Mouse (Mus musculus) embryonic facial prominence, embryonic 15.5 days (tissue): ENCODE results near the gene Tppp3. TPM values are rescaled to one million over a fixed set of nuclear protein-coding genes. Genes with fewer than 3 reads are reported as not detected.

ENCODE experiments used
- ATAC-seq: fragments of 200-750 bp; cut with Nextera tagmentation; 2 replicates; pipeline ENCODE4 v1.8.0; 2017; ENCODE audit warnings: low read depth, moderate TSS enrichment; ENCODE audit not compliant: insufficient number of reproducible peaks, low FRiP score, low TSS enrichment
- H3K27ac ChIP-seq: fragments of 300-500 bp; sonication (generic); replicated peaks from 2 replicates; pipeline ENCODE4 v1.5.1; 2015; ENCODE audit warnings: mild to moderate bottlenecking, inconsistent platforms
- H3K27me3 ChIP-seq: fragments of 300-500 bp; sonication (generic); 2 replicates; pipeline ENCODE4 v1.6.1; 2015; ENCODE audit warnings: inconsistent platforms
- H3K36me3 ChIP-seq: fragments of 300-500 bp; sonication (generic); 2 replicates; pipeline ENCODE4 v1.6.1; 2015; ENCODE audit warnings: mild to moderate bottlenecking, inconsistent platforms
- H3K4me1 ChIP-seq: fragments of 300-500 bp; sonication (generic); 2 replicates; pipeline ENCODE4 v1.6.1; 2015; ENCODE audit warnings: inconsistent platforms
- H3K4me2 ChIP-seq: fragments of 300-500 bp; sonication (generic); replicated peaks from 2 replicates; pipeline ENCODE4 v1.6.1; 2015; ENCODE audit warnings: mild to moderate bottlenecking, inconsistent platforms
- H3K4me3 ChIP-seq: fragments of 300-500 bp; sonication (generic); replicated peaks from 2 replicates; pipeline ENCODE4 v1.5.1; 2015; ENCODE audit warnings: mild to moderate bottlenecking, inconsistent platforms
- H3K9ac ChIP-seq: fragments of 300-500 bp; sonication (generic); 2 replicates; pipeline ENCODE4 v1.6.1; 2015; ENCODE audit warnings: inconsistent platforms
- H3K9me3 ChIP-seq: fragments of 300-500 bp; sonication (generic); replicated peaks from 2 replicates; pipeline ENCODE4 v1.6.1; 2016; ENCODE audit warnings: inconsistent platforms
- WGBS: fragments of 180-500 bp; shearing (Covaris S2); methylation state at CpG from one replicate; pipeline ENCODE4 v1.1.7; 2015; 5-methylcytosine and 5-hydroxymethylcytosine counted together
- polyA plus RNA-seq: library from polyadenylated mRNA; unstranded; fragments of >200 nt; fragmentation: Nextera tagmentation; extraction: Ambion mirVana; gene quantifications from 2 replicates; pipeline ENCODE4 v1.2.1, GENCODE M21; 2015

The Tppp3 gene
- polyA plus RNA-seq, 1 experiment from 2014 or later: 180 TPM

GRCm38 (mm10) chr8:105466246-105466645, 5.1 kb downstream of the Tppp3 start:
- WGBS: 77% methylated on average over 6 of the region's 6 CpGs
- Histone ChIP-seq H3K27me3 (no peaks in the 10 kb centered on the region), H3K4me1 (peaks cover 31% of the 10 kb centered on the region), H3K4me3 (no peak overlapping the region), H3K27ac (0 out of 2 replicates have a peak overlapping the region, but pooled peaks have one; percentile 17), H3K9me3 (no peaks in the 10 kb centered on the region), H3K36me3 (peaks cover 6% of the 10 kb centered on the region), H3K4me2 (no peak overlapping the region), H3K9ac (no peak overlapping the region)
- ATAC-seq: no peak

DNA sequence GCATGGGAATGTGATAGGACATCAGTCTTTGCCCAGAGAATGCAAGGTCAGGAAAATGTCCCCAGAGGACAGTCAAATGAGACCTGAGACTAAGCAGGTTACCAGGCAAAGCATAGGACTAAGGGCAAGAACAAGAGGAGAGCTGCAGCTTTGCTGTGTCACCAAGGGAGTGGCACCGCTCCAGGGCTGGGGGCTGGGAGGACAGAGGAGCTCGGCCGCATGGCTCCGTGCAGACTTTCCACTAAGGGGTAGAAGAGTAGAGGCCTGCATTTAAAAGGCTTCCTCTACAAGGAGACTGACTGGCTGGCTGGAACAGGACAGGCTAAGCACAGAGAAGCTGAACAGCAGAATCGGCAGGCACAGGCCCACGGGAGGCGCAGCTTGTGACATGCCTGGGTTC, 6.7 kb downstream of the Tppp3 start:
- WGBS: 62% methylated on average over 7 of the region's 7 CpGs
- H3K36me3 ChIP-seq: peaks cover 6% of the 10 kb centered on the region
- no peak overlapping the region for H3K9ac ChIP-seq
- no peak overlapping the region for H3K4me3 ChIP-seq
- no peaks in the 10 kb centered on the region for H3K9me3 ChIP-seq
- H3K4me2 ChIP-seq: no peak overlapping the region
- no peaks in the 10 kb centered on the region for H3K27me3 ChIP-seq
- ATAC-seq: no peak
- H3K27ac ChIP-seq: no peak overlapping the region
- peaks cover 15% of the 10 kb centered on the region for H3K4me1 ChIP-seq

- WGBS: 57% methylated on average over 13 of the region's 13 CpGs
- no peak overlapping the region for H3K9ac ChIP-seq
- H3K36me3 ChIP-seq: no peaks in the 10 kb centered on the region
- H3K9me3 ChIP-seq: no peaks in the 10 kb centered on the region
- H3K4me1 ChIP-seq: no peaks in the 10 kb centered on the region
- no peak overlapping the region for H3K4me2 ChIP-seq
- H3K27ac ChIP-seq: no peak overlapping the region
- no peak for ATAC-seq
- no peaks in the 10 kb centered on the region for H3K27me3 ChIP-seq
- no peak overlapping the region for H3K4me3 ChIP-seq
Measured at GRCm38 (mm10) chr8:105461085-105461803, 10.1 kb downstream of the Tppp3 start.

- 60% methylated on average over 10 of the region's 10 CpGs for WGBS
- H3K4me2 ChIP-seq: no peak overlapping the region
- H3K27ac ChIP-seq: no peak overlapping the region
- H3K4me3 ChIP-seq: no peak overlapping the region
- no peak for ATAC-seq
- H3K4me1 ChIP-seq: no peaks in the 10 kb centered on the region
- no peaks in the 10 kb centered on the region for H3K27me3 ChIP-seq
- no peak overlapping the region for H3K9ac ChIP-seq
- H3K9me3 ChIP-seq: no peaks in the 10 kb centered on the region
- H3K36me3 ChIP-seq: no peaks in the 10 kb centered on the region
Measured at GRCm38 (mm10) chr8:105455218-105455617, 16.1 kb downstream of the Tppp3 start.

DNA sequence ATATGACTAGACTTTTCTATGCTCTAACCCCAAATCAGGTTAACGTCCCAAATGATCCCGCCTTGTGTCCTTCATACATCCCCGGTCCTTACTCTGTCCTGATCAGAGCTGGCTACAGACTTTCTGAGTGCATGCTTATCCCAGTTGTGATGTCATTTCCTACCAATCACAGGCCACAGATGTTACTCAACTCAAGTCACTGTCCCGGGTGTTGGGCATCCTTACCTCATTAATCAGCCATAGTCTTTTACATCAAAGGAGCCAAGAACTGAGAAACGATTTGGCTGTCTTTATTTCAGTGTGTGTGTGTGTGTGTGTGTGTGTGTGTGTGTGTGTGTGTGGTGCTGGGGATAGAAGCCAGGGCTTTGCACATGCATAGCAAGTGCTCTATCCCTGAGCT, 17.2 kb downstream of the Tppp3 start:
- Histone ChIP-seq H3K9me3 (no peaks in the 10 kb centered on the region), H3K9ac (no peak overlapping the region), H3K36me3 (no peaks in the 10 kb centered on the region), H3K4me2 (no peak overlapping the region), H3K4me1 (no peaks in the 10 kb centered on the region), H3K4me3 (no peak overlapping the region), H3K27ac (no peak overlapping the region), H3K27me3 (no peaks in the 10 kb centered on the region)
- ATAC-seq: no peak
- 66% methylated on average over 5 of the region's 5 CpGs for WGBS

DNA sequence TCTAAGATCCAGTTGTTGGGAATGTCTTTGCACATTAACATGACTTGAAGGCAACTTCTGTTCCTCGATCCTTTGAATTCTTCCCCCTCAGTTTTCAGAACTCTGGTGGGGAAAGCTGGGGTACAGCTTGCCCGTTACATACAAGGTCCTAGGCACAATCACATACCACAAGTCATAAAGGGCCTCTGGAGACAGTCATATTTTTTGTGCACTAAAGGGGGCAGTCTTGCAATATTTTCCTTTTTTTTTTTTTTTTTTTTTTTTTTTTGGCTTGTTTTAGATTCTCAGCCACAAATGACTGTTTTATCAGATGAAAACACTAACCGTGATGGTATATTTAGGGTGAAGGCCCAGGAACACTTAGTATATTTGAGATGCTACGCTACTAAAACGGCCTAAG, 18.0 kb downstream of the Tppp3 start:
- WGBS: 60% methylated on average over 5 of the region's 5 CpGs
- H3K4me3 ChIP-seq: no peak overlapping the region
- H3K9me3 ChIP-seq: no peaks in the 10 kb centered on the region
- H3K4me1 ChIP-seq: no peaks in the 10 kb centered on the region
- no peaks in the 10 kb centered on the region for H3K27me3 ChIP-seq
- H3K27ac ChIP-seq: no peak overlapping the region
- H3K36me3 ChIP-seq: no peaks in the 10 kb centered on the region
- no peak overlapping the region for H3K4me2 ChIP-seq
- no peak overlapping the region for H3K9ac ChIP-seq
- no peak for ATAC-seq

DNA sequence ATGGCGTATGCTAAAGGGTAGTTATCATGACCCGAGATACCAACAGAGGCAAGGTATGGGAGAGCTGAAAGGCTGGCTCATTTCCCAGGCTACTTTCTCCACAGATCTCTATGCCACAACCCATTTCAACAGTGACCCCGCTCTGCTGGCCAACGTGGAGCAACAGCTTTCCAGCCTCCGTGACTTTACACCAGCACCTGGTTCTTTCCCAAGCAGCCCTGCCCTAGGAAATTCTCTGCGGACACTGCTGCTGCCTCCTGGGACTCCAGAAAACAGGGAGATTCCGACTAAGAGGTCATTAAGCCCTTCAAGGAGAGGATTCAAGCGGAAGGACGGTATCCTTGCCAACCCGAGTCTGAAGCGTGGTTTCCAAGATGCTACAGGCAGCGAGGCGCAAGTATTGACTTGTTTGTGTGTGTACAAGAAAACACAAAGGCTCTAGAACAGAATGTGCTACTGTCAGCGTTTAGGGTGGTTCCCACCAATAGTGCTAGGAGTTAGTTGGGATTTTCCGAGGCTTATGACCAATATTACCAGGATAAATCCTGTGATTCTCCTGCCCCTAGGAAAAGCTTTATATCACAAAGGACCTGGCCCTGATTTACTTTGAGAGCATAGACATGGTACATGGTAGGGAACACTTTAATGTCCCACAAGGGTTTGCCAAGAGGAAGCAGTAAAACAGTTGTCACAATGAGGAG, 19.3 kb downstream of the Tppp3 start:
- no peaks in the 10 kb centered on the region for H3K27me3 ChIP-seq
- H3K4me1 ChIP-seq: no peaks in the 10 kb centered on the region
- WGBS: 55% methylated on average over 15 of the region's 15 CpGs
- H3K27ac ChIP-seq: no peak overlapping the region
- H3K4me2 ChIP-seq: no peak overlapping the region
- H3K9me3 ChIP-seq: no peaks in the 10 kb centered on the region
- H3K4me3 ChIP-seq: no peak overlapping the region
- no peak for ATAC-seq
- no peaks in the 10 kb centered on the region for H3K36me3 ChIP-seq
- H3K9ac ChIP-seq: no peak overlapping the region

GRCm38 (mm10) chr8:105450977-105451376, 20.3 kb downstream of the Tppp3 start:
- WGBS: 44% methylated on average over 1 of the region's 1 CpGs

GRCm38 (mm10) chr8:105448596-105448995, 22.7 kb downstream of the Tppp3 start:
- Histone ChIP-seq H3K36me3 (no peaks in the 10 kb centered on the region), H3K4me3 (no peak overlapping the region), H3K9ac (no peak overlapping the region), H3K27ac (no peak overlapping the region), H3K27me3 (no peaks in the 10 kb centered on the region; the same call in 1 of the 2 replicates), H3K9me3 (no peaks in the 10 kb centered on the region), H3K4me2 (no peak overlapping the region), H3K4me1 (peaks cover 3% of the 10 kb centered on the region; the same call in 1 of the 2 replicates)
- ATAC-seq: no peak
- WGBS: 84% methylated on average over 5 of the region's 5 CpGs

More at GRCm38 (mm10) chr8:105450977-105451376, 20.3 kb downstream of the Tppp3 start:
- Histone ChIP-seq H3K36me3 (no peaks in the 10 kb centered on the region), H3K4me1 (no peaks in the 10 kb centered on the region), H3K9me3 (no peaks in the 10 kb centered on the region), H3K27me3 (no peaks in the 10 kb centered on the region), H3K27ac (no peak overlapping the region), H3K4me3 (no peak overlapping the region), H3K4me2 (no peak overlapping the region), H3K9ac (no peak overlapping the region)
- no peak for ATAC-seq

GRCm38 (mm10) chr8:105448188-105448587, 23.1 kb downstream of the Tppp3 start:
- no peaks in the 10 kb centered on the region for H3K36me3 ChIP-seq
- no peak overlapping the region for H3K27ac ChIP-seq
- H3K4me3 ChIP-seq: no peak overlapping the region
- peaks cover 3% of the 10 kb centered on the region; the same call in 1 of the 2 replicates for H3K4me1 ChIP-seq
- WGBS: 87% methylated on average over 3 of the region's 3 CpGs
- no peak overlapping the region for H3K4me2 ChIP-seq
- H3K9me3 ChIP-seq: no peaks in the 10 kb centered on the region
- H3K27me3 ChIP-seq: peaks cover 3% of the 10 kb centered on the region; the same call in 1 of the 2 replicates
- no peak for ATAC-seq
- H3K9ac ChIP-seq: no peak overlapping the region

DNA sequence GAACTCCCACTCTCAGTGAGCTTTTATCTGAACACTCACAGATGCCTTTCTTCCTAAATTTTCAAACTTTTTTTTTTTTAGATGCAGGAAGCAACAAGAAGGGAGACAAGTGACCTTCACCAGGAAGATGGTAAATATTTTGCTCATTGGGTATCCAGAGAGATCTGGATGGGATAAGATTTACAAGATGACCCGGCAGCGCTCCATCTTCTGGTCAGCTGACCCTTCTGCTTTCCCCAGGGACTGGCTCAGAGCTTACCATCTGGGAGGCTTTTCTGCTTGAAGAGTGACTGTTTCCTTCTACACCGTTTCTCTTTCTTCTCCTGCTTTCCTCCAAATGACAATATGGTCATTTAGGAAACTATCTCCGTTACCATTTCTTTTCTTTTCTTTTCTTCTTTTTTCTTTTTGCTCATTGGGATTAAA, 25.2 kb downstream of the Tppp3 start:
- Histone ChIP-seq H3K27me3 (peaks cover 3% of the 10 kb centered on the region; the same call in 1 of the 2 replicates), H3K27ac (no peak overlapping the region), H3K4me3 (no peak overlapping the region), H3K4me2 (no peak overlapping the region), H3K36me3 (no peaks in the 10 kb centered on the region), H3K4me1 (peaks cover 3% of the 10 kb centered on the region; the same call in 1 of the 2 replicates), H3K9ac (no peak overlapping the region), H3K9me3 (no peaks in the 10 kb centered on the region)
- no peak for ATAC-seq
- WGBS: 27% methylated on average over 4 of the region's 4 CpGs
